Mouse (Mus musculus): ENCODE data around the gene Rps5.
A peak's percentile ranks its signal among the peaks of the same experiment; 100 is the strongest.
"Not testable (repeated sequence)": the region's sequence is repeated elsewhere in the genome, so short reads cannot be mapped to it uniquely, and the experiment has no call there.

Rps5 gene

GRCm38 (mm10) chr7:12921705-12922465, at the start of gene Rps5:
TSS of gene Rps5 (plus strand) at chr7:12922290.
- peak; percentile 99 for DNase-seq

GRCm38 (mm10) chr7:12874301-12874700, 47.8 kb upstream of the Rps5 start:
- DNase-seq: peak in 1 of 2 experiments; percentile 23

- no peak for DNase-seq
These were observed 42.1 kb upstream of the Rps5 start for GRCm38 (mm10) chr7:12880036-12880435.

- DNase-seq: not testable (repeated sequence)
These were observed 41.6 kb upstream of the Rps5 start for GRCm38 (mm10) chr7:12880497-12880896.

GRCm38 (mm10) chr7:12880911-12881660, 41.0 kb upstream of the Rps5 start, which contains the start of gene Zfp128:
TSS of gene Zfp128 (plus strand) at chr7:12881177.
- peak; percentile 93 to 95 for DNase-seq

- no peak for DNase-seq
These were observed 35.4 kb upstream of the Rps5 start for GRCm38 (mm10) chr7:12886563-12887266.

- DNase-seq: no peak
These were observed 34.5 kb upstream of the Rps5 start for GRCm38 (mm10) chr7:12887585-12887984.

GRCm38 (mm10) chr7:12890928-12891327, 31.2 kb upstream of the Rps5 start:
- no peak for DNase-seq

- DNase-seq: no peak
These were observed 30.8 kb upstream of the Rps5 start for GRCm38 (mm10) chr7:12891334-12891733.

- peak; percentile 94 to 95 for DNase-seq
These were observed 24.3 kb upstream of the Rps5 start, which contains the start of gene Zscan22 for GRCm38 (mm10) chr7:12897655-12898410. TSS of gene Zscan22 (plus strand) at chr7:12897815.

- no peak for DNase-seq
These were observed 20.6 kb upstream of the Rps5 start for GRCm38 (mm10) chr7:12901517-12901916.

- DNase-seq: no peak
These were observed 18.5 kb upstream of the Rps5 start for GRCm38 (mm10) chr7:12903623-12904022.

GRCm38 (mm10) chr7:12905146-12905545, 16.9 kb upstream of the Rps5 start:
- no peak for DNase-seq

- peak; percentile 55 to 82 for DNase-seq
These were observed 12.6 kb upstream of the Rps5 start for GRCm38 (mm10) chr7:12909498-12909962.

- peak; percentile 51 to 53 for DNase-seq
These were observed 11.9 kb upstream of the Rps5 start for GRCm38 (mm10) chr7:12910181-12910668.

- DNase-seq: no peak
These were observed 8.5 kb upstream of the Rps5 start for GRCm38 (mm10) chr7:12913556-12913955.

GRCm38 (mm10) chr7:12920495-12920894, 1.6 kb upstream of the Rps5 start:
- DNase-seq: not testable (repeated sequence)

- DNase-seq: no peak
These were observed 779 bp upstream of the Rps5 start for GRCm38 (mm10) chr7:12921318-12921704.

GRCm38 (mm10) chr7:12922729-12923128, 639 bp downstream of the Rps5 start:
- DNase-seq: no peak

GRCm38 (mm10) chr7:12926316-12926715, 4.2 kb downstream of the Rps5 start:
- DNase-seq: no peak

- DNase-seq: peak; percentile 48 to 49
These were observed 5.1 kb downstream of the Rps5 start, which contains the start of gene Rnf225 for GRCm38 (mm10) chr7:12927191-12927680. TSS of gene Rnf225 (plus strand) at chr7:12927416.

Measured in kidney, adult 8-10 months (tissue).